Mouse (Mus musculus) cortical plate, adult 2 months (tissue): ENCODE data around the gene Gpkow. TPM values are rescaled to one million over a fixed set of nuclear protein-coding genes. Genes with fewer than 3 reads are reported as not detected.
"Not testable (repeated sequence)": the region's sequence is repeated elsewhere in the genome, so short reads cannot be mapped to it uniquely, and the experiment has no call there.

Experiments
- H3K27ac ChIP-seq: fragments of 200-500 bp; 2 replicates; pipeline ENCODE4 v1.5.1; 2012; ENCODE audit warnings: low read length, control low read depth, inconsistent platforms; ENCODE audit not compliant: insufficient read depth
- H3K4me1 ChIP-seq: fragments of 200-500 bp; 2 replicates; pipeline ENCODE4 v1.6.1; 2011; ENCODE audit warnings: low read length; ENCODE audit not compliant: control insufficient read depth, insufficient read depth
- H3K4me3 ChIP-seq: fragments of 200-500 bp; 2 replicates; pipeline ENCODE4 v1.5.1; 2011; ENCODE audit warnings: mild to moderate bottlenecking, low read length, control low read depth; ENCODE audit not compliant: insufficient read depth
- CTCF ChIP-seq: fragments of 200-500 bp; IDR thresholded peaks from 2 replicates; pipeline ENCODE4 v1.5.1; 2011; ENCODE audit warnings: mild to moderate bottlenecking, control low read depth, low read length; ENCODE audit not compliant: insufficient read depth; ENCODE audit errors: extremely low read depth
- POLR2A ChIP-seq: fragments of 200-500 bp; IDR thresholded peaks from 2 replicates; pipeline ENCODE4 v1.6.1; 2011; ENCODE audit warnings: mild to moderate bottlenecking, low read length, control low read depth; ENCODE audit not compliant: insufficient read depth; ENCODE audit errors: extremely low read depth
- polyA plus RNA-seq: library from polyadenylated mRNA; depleted of rRNA; stranded (reverse); fragments of >200 nt; gene quantifications from 2 replicates; pipeline ENCODE4 v1.2.3, GENCODE M21; 2012

Gene Gpkow
- polyA plus RNA-seq, 1 experiment = 26.7 TPM

DNA sequence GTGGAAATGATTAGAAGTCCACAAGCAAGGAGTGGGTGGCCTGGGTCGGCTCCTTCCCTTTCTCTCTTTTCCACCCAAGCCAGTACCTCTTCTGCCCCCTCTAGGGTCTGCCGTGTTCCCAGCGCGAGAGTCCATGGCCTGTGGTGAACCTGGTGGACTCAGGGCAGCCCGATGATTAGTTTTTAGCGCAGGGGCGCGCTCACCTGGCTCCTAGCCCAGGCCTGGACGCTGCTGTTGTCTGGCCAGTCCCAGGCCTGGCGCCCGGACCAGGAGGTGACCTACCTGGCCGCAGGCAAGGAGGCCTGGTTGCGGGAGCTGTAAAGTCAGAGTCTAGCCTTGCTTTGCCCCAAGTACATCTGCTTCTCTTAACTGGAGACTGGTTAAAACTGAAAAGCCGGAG, 16.1 kb upstream of the Gpkow start, which contains the start of gene Magix:
Magix (minus strand) TSS at position 388 of the 400 bp plus-strand sequence.
- Histone ChIP-seq H3K4me1 (no peaks in the 10 kb centered on the region), H3K4me3 (no peak within 1 kb of the TSS), H3K27ac (no peak within 1 kb of the TSS; the same call in 1 of the 2 replicates)
- TF ChIP-seq CTCF (no peak), POLR2A (no peak)

DNA sequence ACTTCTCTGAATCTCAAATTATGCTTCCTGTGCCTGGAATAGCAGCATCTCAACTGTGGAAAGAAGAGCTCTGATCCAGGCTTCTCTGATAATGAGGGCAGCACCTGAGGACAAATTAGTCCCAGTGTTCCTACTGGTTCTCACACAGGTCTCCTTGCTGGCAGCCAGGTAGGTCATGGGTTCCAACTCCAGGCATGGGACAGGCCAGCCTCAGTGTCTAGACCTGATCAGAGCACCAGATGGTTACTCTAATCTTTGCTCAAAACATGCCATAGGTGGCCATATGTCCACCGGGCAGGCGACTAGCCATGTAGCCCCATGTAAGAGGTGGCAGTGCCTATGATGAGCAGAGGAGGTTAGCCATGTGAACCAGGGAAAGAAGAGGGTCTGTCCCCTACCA, 8.6 kb upstream of the Gpkow start:
- TF ChIP-seq POLR2A (no peak), CTCF (no peak)
- Histone ChIP-seq H3K4me3 (no peak overlapping the region), H3K27ac (no peak overlapping the region), H3K4me1 (no peaks in the 10 kb centered on the region)

DNA sequence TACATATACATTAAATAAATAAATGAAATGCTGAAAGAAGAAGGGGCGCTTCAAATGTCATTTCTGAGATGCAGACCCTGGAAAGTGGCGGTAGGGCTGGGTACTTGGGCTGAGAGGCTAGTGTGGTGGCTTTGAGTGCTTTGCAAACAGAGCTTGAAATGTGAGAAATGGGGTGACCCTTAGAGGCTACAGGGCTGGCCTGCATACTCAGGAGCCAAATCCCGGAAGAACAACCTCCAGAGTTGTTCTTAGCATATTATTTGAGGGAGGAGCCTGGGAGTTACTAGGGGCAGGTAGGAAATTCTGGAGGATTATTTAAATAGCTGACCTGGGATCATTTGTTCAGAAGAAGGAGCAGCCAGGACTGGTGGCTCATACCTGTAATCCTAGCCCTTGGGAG, 6.4 kb upstream of the Gpkow start:
- no peak overlapping the region for H3K27ac ChIP-seq
- TF ChIP-seq POLR2A (no peak), CTCF (no peak)
- H3K4me3 ChIP-seq = no peak overlapping the region
- H3K4me1 ChIP-seq = no peaks in the 10 kb centered on the region

DNA sequence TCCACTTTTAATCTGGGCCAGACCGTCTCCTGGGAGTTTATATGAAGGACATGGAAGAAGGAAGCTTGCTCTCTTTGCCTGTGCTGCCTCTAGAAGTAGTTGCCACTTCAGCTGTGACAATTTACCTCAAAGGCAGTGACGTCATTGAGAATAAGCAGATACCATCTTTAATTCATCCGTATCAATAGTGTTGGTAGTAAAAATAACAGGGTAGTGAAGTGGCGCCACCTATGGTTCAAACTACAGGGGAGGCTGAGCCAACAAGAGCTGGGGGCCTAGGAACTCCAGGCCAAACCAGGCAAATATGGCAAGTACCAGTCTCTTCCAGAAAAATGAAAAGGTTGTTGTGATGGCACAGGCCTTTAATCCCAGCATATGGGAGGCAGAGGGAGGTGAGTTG, 4.1 kb upstream of the Gpkow start:
- H3K4me3 ChIP-seq = no peak overlapping the region
- TF ChIP-seq CTCF (peak; percentile 24; the same call in 1 of the 2 replicates), POLR2A (no peak)
- H3K27ac ChIP-seq = no peak overlapping the region
- no peaks in the 10 kb centered on the region for H3K4me1 ChIP-seq

DNA sequence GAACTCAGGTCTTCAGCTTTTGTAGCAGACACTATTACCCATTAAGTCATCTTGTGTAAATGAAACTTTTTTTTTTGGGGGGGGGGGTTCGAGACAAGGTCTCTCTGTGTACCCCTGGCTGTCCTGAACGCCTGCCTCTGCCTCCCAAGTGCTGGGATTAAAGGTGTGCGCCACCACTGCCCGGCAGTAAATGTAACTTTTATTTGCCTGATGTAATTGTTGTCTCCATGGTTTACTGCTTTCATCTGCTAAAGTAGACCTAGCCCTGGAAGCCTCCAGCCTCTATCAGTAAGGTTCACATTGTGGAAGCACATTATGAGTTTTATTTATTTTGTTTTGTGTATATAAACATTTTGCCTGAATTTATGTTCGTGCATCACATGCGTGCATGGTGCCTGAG, 411 bp upstream of the Gpkow start:
- Histone ChIP-seq H3K27ac (no peak overlapping the region), H3K4me3 (no peak overlapping the region; the same call in 1 of the 2 replicates), H3K4me1 (no peaks in the 10 kb centered on the region)
- TF ChIP-seq POLR2A (no peak), CTCF (no peak)

DNA sequence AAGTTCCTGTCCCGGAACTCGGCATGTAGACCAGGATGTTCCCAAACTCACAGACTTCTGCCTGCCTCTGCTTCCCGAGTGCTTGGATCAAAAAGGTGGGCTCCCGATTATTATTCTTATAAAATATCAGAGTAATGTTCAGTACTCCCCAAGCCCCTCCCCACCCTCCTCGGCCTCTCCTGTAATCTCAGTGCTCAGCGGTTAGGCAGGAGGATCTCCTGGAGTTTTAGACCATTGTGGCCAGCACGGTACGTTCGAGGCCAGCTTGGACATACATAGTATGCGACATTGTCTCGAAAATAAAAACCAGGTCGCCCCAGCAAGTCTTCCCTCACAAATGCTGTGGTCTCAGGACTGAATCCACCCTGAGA, 16.8 kb downstream of the Gpkow start:
- peak overlapping the region; percentile 43 for H3K4me3 ChIP-seq
- H3K27ac ChIP-seq, H3K4me1 ChIP-seq: not testable (repeated sequence)

DNA sequence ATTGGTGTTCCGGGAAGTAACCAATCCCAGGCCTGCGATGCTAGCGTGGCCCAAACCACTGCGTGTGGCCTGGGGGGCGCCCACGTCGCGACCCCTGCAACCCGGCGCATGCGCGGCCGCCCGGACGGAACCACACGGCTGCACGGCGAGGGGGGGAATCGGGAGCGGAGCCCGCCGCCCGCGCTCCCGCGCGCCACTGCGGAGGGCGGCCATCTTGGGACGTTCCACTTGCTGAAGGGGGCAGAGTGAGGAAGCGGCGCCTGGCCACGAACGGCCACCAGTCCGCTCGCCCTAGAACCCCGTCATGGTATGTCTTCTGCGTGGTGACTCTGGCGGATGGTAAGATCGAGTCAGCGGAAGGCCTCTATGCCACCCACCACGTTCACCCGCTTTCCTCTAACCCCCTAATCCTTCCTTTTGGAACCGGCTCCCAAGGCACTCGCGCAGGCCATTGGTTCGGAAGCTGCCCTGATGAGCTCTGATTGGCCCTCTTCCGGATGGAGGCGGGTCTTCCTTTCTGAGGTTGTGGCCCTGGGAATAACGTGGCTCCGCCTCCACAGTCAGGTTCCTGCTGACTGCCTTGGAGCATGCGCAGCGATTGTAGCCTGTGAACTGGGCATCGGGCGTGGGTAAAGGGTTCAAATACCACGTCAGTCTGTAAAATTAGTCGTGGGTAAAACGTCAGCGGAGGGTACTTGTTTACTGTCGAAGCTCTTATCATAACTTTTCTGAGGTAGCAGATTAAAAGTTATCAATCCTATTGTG, 17.4 kb downstream of the Gpkow start, which contains the start of gene Wdr45:
Wdr45 (plus strand) TSS at position 199 of the 765 bp plus-strand sequence.
- H3K27ac ChIP-seq = peak within 1 kb of the TSS; percentile 52
- peak within 1 kb of the TSS; percentile 43 for H3K4me3 ChIP-seq
- H3K4me1 ChIP-seq = not testable (repeated sequence)

DNA sequence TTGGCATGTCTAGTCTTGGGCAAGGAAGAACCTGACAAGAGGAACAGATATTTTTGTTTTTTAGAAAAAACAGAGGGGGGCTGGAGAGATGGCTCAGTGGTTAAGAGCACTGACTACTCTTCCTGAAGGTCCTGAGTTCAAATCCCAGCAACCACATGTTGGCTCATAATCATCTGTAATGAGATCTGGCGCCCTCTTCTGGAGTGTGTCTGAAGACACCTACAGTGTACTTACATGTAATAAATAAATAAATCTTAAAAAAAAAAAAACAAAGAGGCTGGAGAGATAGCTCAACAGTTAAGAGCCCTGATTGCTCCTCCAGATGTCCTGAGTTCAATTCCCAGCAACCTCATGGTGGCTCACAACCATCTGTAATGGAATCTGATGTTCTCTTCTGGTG, 19.1 kb downstream of the Gpkow start:
- not testable (repeated sequence) for H3K4me1 ChIP-seq, H3K4me3 ChIP-seq, H3K27ac ChIP-seq

DNA sequence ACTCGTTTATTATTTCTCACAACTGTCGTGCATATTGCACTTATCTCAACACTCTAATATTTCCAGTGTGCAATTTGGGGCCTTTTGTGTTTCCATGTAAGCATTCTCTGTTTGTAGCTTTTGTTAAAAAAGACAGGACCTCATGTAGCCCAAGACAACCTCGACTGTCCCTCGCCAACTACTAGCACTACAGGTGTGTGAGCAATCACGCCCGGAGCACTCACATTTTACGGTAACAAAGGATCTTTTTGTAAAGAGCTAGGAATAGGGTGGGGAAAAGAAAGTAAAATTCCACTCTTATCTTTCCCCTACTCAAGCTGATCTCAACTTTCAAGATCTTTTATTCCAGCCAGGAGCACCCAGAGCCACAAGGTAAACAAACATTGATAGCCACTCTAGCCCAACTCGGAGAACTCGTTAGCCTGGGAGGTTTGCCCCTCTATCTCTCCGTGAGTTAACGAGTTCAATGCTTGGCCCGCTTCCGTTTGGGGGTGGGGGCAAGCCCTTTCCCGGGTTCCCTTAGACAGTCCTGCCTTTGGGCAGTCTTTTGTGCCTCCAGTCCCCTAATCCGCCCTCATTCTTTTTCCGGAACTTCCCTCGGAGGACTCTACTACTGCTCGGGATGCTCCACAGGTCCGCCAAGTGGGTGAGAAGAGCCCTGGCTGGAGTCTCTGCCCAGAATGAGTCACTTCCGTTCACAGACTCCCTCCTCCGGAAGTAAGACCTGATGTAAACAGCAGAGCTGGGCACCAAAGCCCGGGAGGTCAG, 24.8 kb downstream of the Gpkow start, which contains the start of gene Gm45208:
Gm45208 (plus strand) TSS at position 732 of the 768 bp plus-strand sequence.
- Histone ChIP-seq H3K27ac (peak within 1 kb of the TSS; percentile 89), H3K4me3 (peak within 1 kb of the TSS; percentile 85), H3K4me1 (no peaks in the 10 kb centered on the region)
- no peak for TF ChIP-seq POLR2A
- TF ChIP-seq CTCF = no peak

DNA sequence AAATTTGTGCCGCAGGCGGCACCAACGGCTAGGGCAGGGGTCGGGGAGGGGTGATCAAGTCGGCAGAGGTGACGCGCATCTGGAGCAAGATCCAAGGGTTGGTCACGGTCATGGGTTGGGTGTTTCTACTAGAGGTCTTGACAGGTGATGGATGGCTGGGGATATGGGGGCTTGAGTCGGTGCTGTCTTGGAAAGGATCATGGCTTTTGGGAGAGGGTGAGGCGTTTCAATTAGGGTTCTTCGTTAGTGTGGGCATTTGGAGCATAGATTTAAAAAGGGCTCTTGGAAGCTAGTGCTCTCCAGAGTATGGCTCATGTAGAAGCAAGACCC, 25.3 kb downstream of the Gpkow start:
- peak overlapping the region; percentile 89 for H3K27ac ChIP-seq
- H3K4me3 ChIP-seq = peak overlapping the region; percentile 85
- TF ChIP-seq POLR2A = no peak
- no peaks in the 10 kb centered on the region for H3K4me1 ChIP-seq
